Mouse (Mus musculus): Measurements from ENCODE around the gene Lamb3.

- TF ChIP-seq POLR2A (IDR thresholded peaks at IDR 0.05; ENCODE audit: extremely low read depth, insufficient read depth, low read length) (no peak), CTCF (IDR thresholded peaks at IDR 0.05; ENCODE audit: low read depth, low read length) (no peak)
Measured at GRCm38 (mm10) chr1:193348261-193348962, 140.9 kb downstream of the Lamb3 start.

Measured in liver, adult 2 months (tissue).